Mouse (Mus musculus): Measurements from ENCODE around the gene Tmem222.

The Tmem222 gene

DNA sequence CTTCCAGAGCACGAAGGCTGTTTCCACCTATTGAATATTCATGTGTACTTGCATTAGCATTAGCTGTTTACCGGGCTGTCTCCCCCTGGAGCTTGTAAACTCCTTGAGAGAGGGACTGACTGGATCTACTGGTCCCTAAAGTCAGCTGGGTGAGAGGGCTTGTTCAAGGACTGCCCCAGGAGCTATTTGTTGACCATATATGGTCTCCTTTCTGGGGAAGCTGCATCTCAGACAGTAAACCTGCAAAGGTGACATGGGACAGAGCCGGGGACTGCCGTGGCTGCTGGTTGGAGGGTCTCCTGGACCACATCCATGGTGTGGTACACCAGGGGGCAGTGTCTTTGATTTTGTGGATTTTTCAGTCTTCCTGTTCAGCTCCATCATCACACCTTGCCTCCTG is 5.1 kb upstream of the Tmem222 start:
- no peak for DNase-seq

DNA sequence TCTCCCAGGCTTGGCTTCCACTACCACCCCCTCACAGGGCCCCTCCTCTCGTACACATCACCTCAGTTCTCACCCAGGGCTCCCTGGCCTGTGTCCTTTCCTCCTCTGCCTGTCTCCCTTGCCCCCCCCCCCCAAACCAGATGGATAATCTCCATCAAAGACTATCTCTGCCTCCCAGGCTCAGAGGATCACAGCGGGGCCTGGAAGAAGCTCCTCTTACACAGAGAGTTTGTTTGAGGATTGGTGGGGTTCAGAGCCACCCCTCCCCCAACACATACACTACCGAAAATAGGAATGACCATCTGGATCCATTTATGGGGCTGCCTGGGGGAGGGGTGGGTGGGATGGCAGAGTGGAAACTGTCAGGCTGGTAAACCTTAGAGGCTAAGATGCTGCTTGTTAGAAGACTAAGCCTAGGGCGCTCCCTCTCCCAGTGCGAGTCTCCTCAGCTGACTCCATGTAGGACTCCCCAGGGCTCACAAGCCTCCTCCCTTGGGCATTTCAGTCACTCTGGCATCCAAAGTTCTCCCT is 4.4 kb upstream of the Tmem222 start:
- no peak for DNase-seq

DNA sequence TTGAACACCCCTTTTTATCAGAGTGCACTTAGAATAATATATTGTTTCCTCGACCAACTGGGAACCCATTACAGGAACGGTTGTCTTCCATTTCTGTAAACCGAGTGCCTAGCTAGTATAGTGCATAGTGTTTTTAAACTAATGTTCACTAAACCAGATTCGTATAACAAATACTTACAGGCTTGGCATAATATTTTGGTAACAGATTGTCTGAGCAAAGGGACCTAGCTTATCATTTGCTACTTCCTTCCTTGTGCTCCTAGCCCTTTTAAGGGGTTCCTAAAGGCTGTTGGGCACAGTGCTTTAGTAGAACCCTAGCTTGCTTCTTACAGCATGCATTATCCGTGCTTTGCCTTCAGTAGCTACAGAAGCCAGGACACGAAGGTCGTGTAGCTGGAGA is 3.9 kb upstream of the Tmem222 start:
- DNase-seq, result no peak

DNA sequence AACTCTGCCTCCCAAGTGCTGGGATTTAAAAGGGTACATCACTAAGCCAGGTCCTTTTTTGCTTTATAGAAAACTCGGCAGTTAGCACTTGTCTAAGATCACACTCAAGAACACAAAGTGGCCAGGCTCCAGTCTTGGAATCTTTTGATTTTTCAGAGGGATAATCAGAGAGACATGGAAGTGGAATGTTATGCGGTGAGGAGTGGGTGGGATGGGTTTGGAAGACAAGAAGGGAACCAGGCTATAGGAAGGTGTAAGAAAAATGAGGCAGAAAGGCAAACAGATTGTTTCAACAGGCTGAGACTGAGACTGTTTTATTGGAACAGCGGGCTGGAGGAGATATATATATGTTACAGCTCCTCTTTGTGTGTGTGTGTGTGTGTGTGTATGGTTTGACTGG is 890 bp upstream of the Tmem222 start:
- DNase-seq, result no peak

DNA sequence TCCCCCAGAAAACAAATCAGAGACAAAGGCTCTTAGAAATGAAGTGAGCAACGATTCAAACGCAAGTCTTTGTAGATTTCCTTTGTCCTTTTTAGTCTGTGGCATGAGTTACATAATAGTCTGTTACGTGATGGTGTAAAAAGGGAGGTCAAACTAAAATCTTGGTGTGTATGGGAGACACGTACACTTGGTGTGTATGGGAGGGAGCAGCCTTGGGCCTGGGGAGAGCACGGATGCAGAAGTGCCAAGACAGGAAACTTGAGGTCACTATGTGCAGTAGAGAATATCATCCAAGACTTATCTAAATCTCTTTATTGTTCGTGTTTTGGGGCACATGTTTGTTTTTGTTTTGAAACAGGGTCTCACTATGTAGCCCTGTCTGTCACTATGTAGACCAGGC is 475 bp upstream of the Tmem222 start:
- no peak for DNase-seq

DNA sequence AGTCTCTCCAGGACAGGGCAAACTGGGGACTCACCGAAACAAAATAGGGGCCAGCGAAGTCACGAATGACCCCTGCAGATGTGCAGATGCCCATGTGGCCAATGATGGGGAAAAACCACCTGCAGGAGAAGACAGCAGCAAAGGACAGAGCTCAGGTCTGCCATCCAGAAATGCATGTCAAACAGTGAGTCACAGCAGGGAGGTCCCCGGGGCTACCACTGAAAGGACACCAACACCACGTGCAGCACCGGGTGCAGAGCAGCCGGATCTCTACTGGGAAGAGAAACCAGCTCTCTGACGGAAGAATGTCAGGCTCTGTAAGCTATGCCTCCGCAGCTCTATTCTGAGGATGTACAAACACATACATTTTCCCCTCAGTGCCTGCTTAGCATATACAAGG is 6.7 kb downstream of the Tmem222 start:
- DNase-seq, result no peak

DNA sequence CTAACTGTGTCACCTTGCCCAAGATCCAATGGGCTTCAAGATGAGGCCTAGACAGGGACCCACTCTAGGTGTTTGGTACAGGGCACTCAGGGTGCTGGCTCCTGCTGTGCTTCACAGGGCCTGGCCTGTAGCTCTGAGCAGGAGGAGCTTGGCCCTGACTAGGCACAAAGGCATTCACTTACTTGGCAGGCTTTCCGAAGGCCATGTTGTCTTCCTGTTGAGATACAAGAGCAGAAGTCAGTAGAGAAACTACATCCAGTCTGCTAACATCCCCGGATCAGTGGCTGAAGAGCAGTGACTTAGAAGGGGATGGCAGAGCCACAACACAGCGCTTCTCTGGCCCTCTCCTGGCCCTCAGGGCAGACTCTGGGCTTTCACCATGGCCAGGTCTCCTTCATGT is 8.0 kb downstream of the Tmem222 start:
- no peak for DNase-seq

DNA sequence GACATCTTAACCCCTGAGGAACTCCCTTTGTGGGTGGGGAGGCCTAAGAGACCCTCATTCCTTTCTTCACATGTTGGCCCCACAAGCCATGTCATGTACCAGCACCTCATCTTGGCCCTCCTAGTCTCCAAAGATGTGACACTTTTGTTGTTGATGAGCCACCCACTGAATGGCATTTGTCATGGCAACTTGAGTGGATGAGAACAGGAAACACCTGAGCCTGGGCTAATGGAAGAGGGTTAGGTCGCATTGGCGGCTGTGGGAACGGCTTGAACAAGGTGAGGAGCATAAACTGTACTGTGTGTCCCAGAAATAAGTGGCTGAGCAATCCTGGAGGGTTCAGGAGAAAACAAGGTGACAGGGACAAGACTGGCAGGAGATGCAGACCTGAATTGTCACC is 8.7 kb downstream of the Tmem222 start:
- DNase-seq, result no peak

DNA sequence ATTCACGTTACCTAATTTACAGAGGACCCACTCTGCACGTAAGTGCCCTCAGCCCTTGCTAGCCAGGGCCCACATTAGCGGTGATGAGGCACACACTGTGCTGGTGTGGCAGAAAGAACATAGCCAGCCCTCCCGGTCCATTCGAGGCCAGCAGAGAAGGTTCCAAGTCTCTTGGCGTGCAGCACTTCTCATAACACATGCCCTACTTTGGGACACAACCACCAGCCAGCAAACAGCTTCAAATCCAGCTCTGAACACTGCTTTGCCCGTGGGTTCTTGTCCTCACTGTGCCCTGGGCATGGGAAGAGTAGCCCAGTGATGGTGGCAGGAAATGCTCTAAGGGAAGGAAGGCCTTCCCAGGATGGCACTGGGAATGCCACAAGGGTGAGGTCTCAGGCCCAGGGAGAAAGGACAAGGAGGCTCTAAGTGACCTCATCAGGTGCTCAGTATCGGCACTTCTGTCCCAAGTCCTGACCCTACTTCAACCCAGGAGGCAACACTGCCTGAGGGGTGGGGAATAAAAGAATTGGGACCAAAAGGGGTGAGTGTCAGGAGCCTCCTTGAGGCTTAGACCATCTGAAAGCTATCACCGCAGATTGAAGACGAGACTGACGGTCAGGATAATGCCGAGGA is 11.2 kb downstream of the Tmem222 start:
- DNase-seq, result no peak

DNA sequence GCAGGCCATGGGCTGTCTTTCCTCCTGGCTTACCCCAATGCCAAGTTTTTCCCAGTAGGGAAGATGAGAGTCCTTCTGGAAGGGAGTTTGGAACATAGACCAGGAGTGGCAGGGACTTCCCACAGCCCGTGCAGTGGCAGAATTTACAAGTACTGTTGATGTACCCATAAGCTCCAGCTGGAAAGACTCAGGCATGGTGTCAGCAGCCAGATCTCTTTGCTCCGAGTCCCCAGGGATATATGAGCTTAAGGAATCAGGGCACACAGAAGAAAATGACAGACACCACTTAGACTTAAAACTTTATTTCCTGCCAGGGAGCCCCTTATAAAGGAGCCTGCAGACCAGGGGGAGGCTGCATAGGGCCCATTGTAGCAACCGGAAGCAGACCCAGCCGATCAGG is 11.8 kb downstream of the Tmem222 start:
- no peak for DNase-seq

DNA sequence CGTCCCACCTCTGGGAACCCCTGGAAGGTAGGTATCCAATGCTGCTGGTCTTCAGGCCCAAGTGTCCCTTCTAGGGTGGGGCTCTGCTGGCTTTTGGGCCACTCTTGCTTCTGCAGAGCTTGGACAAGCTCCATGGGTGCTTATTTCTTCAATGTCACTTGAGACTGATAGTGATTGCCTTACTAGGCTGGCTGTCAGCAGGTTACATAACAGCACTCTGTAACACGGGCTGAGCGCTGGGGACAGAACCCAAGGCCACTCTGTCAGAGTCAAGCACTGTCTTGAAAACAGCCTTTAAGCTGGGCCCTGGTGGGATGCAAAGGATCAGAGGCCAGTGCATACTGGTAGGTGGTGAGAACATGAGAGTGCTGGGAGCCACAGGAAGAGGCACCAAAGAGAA is 12.3 kb downstream of the Tmem222 start:
- no peak for DNase-seq

DNA sequence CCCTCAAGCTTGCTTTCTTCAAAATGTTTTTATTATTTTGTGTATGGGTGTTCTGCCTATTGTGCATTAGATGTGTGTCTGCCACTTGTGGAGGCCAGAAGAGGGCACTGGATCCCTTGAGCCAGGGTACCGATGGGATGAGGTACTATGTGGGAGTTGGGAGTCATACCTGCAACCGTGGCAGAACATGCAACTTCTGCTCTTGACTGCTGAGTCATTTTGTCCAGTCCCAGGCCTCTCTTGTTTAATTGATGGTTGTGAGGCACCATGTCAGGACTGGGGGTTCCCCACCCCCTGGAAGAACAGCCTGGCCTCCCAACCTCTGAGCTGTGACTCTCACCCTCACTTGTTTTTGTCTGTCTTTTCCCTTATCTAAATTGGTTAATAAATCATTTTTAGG is 13.0 kb downstream of the Tmem222 start:
- DNase-seq, result no peak

DNA sequence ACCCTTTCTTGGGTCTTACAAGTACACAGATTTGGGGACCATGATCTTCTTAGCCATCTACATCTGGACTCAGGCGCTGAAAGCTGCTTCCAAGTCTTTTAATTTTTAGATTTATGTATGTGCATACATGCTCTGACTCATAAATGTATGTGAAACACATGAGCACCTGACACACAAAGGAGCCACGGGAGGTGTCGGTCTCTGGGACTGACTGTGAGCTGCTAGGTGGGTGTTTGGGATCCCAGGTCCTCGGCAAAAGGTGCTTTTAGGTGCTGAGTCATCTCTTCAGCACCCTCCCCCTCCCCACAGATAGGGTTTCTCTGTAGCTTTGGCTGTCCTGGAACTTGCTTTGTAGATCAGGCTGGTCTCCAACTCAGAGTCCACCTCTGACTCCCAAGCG is 13.8 kb downstream of the Tmem222 start:
- no peak for DNase-seq

DNA sequence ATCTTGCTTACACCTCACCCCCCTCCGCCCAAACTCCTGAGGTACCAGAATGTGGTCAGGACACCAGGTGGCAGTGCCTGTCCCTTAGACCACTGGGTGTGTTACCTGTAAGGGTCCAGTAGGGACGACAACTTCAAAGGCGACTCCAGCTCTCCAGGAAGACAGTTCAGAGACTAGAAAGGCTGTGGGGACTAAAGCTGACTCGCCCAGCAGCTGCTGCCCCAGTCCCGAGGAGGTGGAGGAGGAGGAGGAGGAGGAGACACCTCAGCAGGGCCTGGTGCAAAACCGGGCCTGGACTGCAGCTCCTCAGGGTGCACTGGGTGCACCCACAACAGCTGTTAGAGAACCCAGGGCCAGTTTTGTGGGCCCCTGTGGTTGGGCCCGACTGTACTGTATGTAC is 14.7 kb downstream of the Tmem222 start, which contains the start of gene Sytl1:
Gene Sytl1 (minus strand): TSS at position 232 of the 400 bp plus-strand sequence.
- no peak for DNase-seq

DNA sequence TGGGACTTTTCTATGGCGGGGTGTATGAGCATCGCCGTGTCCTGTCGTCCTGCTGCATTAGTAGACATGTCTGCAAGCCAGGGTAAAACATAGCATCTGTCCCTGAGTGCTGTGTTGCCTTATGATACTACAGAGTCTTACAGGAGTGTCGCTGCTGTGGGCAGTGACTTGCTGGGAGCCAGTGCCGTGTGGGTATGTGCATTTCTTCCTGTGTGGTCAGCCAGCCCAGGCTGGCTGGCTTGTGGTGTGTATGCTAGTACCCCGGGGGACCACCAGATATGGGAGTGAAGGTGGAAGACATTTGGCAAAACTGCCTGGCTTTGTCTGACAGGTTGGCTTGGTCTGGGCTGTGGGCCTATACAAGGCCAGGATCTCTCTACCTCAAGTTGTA is 15.2 kb downstream of the Tmem222 start:
- no peak for DNase-seq

DNA sequence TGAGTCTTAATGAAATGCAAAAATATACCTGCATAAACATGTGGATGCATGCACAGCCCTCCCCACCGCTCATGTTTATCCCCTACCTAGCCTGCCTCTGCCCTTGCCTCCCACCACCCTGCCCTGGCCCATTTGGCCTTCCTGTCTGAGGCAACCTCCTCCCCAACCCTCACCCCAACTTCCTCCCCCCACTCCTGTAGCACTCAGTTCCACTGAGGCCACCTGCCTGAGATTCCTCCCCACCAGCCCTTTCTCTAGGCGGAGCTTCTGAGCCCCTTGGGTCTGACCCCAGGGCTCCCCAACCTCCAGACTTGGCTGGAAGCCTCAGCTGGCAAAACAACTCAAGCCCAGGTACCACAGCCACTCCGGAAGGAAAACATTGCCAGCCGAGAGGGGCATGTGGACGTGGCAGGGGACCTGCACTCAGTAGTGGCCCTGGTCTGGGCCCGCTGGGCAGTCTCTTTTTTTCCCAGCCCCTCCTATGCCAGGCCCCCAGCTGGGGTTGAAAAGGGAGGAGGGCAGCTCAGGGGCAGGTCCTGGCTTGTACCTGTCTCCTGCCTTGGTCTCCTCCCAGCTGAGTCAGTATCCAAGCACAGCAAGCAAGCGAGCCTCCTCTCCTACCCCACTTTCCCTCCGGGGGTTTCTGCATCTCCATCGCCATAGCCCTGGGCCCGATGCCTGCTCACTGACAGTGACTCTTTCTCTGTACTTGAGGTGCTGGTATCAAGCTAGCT is 15.8 kb downstream of the Tmem222 start:
- DNase-seq, result no peak

DNA sequence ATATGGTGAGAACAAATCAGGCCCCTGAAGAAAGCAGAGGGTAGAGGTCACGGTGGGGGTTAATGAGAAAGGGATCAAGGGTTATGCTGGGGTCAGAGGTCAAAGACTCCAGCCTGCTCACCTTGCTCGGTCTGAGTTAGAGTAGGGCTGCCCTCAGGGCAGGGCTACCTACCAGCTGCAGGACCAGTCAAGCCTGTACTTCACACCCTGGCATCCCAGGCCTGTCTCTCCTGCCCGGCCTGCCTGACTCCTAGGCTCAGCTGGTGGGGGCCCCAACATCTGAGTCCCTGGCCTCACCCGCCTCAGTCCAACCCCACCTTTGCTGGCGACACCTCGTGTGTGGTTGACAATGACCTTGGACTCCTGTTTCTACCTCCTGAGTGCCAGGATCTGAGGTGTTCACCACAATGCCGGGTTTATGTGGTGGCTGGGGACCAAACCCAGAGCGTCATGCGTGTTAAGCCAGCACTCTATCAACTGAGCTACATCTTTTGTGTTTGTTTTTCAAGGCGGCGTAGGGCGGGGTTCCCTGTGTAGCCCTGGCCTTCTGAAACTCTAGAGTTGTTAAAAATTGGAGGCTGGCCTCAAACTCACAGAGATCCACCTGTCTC is 19.7 kb downstream of the Tmem222 start:
- no peak for DNase-seq

DNA sequence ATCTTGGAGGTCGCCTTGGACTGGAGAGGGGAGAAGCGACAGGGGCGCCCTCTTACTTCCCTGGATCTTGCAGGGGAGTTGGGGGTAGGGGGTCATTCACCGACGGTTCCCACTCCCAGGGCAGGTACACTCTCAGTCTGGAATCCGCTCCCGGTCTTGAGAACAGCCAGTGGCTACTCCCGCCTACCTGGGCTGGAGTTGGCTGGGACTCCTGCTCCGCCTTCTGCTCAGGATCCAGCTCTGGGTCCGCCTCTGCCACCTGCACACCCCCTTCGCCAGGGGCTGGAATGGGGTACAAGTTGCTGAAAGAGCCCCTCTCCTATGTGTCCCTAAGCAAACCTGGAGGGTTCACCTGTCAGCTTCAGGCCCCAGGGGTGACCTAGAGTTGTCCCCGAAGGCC is 20.4 kb downstream of the Tmem222 start:
- no peak for DNase-seq

DNA sequence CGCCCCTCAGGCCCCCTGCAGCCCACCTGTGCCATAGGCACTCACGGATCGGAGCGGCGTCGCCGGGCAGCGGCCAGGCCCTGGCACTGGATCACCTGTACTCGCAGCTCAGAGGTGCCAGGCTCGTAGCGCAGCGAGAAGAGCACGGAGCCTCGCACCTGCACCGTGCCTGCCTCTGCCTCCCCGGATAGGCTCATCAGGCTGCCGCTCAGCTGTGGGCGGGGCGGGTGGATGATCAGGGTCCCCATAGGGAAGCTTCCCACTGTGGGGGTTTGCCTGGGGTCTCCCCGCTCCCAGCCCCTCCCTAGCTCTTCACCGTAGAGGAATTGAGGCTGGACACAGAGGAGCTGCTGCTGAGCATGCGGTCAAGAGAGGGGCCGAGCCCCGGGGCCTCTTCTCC is 20.8 kb downstream of the Tmem222 start:
- DNase-seq, result peak; percentile 46

DNA sequence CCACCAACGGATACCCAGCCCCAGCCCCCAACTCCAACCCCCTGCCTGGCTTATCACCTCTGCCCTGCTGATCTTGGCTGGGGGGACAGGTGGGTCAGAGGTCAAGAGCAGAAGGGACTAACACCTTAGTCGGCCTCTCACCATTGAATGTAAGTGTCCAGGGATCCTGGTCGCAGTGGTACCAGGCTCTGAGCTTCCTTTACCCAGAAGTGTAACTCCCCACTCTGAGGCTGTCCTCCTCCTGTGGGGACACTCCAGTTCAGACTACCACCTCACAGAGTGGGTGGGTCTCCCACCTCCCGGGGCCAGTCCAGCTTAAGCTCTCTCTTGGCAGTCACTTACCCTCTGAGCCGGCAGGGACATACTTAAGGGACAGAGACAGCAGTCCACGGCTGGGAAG is 22.2 kb downstream of the Tmem222 start:
- no peak for DNase-seq

DNA sequence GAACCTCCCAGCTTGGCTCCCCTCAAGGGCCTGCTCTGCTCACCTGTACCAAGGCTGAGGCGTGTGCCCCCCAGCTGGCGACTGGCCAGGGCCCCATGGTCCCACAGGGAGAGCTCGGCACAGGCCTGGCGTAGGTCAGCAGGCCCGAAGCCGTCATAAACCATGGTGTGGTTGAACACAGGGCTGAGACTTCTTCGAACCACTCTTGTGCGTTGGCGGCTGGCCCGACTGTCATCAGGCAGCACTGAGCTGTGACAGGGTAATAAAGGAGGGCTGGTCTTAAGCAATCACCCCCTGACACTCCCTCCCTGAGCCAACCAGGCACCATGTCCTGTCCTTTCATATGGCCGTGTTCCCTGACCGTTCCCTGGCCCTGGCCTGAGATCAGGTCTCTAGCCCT is 24.2 kb downstream of the Tmem222 start:
- DNase-seq, result no peak

DNA sequence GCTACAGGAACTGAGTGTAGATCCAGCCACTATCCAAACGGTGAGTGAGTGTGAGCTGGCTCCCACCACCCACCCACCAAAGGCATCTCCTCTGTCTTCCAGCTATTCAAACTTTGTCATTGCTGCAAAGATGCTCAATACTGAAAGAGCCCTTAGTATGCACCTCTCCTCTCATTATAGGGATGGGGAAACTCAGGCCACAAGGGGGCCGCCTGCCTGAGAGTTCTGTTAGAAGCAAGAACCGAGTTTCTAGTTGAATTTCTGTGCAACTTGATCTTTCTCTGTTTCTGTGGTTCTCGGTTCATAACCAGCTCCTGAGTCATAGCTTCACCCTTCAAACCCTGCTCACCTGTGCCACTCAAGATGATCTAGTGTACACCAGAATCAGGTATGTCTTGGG is 25.5 kb downstream of the Tmem222 start:
- DNase-seq, result no peak

DNA sequence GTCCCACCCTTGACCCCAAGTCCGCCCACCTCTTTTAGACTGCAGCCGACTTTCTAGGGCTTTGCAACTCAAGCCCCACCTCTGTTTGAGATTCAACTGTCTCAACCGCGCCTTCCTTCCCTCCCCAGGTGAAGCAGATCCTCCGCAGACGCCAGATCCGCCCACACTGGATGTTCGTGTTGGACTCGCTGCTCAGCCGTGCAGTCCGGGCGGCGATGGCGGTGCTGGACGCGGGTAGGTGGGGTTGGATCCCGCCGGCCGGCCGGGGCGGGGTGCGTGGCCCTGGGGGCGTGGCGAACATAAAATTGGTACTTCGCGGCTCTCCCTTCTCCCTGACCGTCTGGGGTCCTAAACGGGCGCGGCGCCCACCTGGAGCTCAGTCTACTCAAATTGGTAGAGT is 26.4 kb downstream of the Tmem222 start:
- DNase-seq, result no peak

DNA sequence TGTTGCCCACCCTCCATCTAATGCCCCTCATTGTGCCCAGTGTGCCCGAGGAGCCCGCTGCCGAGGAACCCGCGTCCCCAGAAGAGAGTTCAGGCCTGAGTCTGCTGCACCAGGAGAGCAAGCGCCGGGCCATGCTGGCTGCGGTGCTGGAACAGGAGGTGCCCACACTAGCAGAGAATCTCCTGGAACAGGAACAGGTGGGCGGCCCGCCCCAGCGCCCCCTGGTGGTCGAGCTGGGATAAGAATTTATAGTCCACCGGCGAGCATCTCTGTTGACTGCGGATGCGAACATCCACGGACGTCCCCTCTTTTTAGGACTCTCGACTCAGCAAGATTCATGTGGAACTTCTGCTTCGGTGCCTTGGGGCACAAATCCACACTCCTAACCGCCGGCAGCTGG is 27.0 kb downstream of the Tmem222 start:
- peak; percentile 78 for DNase-seq
